Mouse (Mus musculus): ENCODE results near the gene Olfr193.
"Not testable (repeated sequence)": the region's sequence is repeated elsewhere in the genome, so short reads cannot be mapped to it uniquely, and the experiment has no call there.

The Olfr193 gene

DNA sequence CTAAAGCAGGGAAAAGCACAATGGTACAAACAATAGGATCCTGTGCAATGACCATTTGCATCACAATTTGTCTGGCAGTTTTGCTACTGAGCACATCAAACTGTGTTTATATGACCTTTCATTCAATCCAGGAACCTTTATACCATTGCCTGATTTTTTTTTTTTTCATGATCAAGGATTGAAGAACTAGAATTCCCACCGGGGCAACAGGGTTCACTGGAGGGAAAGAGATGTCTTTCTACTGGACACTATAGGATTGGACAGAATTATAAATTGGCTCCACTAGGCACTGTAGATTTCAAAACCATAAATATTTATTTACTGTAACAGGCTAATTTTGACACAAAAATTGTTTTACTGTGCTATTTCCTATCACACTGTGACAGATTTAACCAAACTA is at the start of gene Olfr193:
TSS of gene Olfr193 (minus strand) at position 101 of the 400 bp plus-strand sequence.
- DNase-seq = no peak

- DNase-seq = no peak
These were observed 40.3 kb upstream of the Olfr193 start for GRCm38 (mm10) chr16:59151996-59152395.

DNA sequence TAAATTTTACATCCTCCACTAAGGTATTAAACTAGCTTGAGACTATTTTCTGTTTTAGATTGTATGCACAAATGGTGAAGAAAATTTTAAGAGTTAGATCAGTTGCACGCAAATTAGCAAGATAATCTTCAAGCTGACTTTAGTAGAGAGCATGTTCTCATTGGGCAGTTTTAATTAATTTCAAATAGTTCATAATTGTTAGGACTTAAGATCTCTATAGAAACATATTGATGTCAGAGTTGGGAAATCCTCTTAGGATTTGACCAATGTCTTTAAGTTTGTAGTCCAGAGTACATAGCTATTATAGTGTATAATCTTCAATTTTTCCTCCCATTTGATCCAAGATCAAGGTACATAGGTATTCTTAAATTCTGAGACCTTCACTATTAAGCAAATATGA is 35.1 kb upstream of the Olfr193 start, which contains the start of gene Olfr195:
TSS of gene Olfr195 (plus strand) at position 301 of the 400 bp plus-strand sequence.
- DNase-seq = no peak

GRCm38 (mm10) chr16:59141105-59141504 is 29.4 kb upstream of the Olfr193 start:
- DNase-seq = no peak

- DNase-seq = no peak
These were observed 19.1 kb upstream of the Olfr193 start for GRCm38 (mm10) chr16:59130740-59131139.

DNA sequence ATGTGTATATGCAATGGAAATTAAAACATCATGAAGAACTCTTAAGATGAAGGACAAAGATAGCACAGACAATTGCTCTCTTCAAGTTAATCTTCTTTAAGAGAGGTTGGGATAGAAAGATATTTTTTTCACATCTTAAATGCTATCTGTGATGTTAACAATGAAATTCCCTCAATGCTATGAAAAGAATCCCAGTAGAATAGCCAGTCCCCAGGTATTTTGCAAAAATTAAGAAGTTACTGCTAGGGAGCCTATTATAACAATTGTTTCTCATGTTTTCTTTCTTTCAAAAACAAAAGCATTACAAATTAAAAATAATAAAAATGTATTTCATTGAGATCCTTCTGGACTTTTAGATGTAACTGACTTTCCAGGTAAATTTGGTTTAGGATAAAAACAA is 9.3 kb upstream of the Olfr193 start, which contains the start of gene Olfr194:
TSS of gene Olfr194 (minus strand) at position 101 of the 400 bp plus-strand sequence.
- DNase-seq = no peak

GRCm38 (mm10) chr16:59108522-59108921 is 3.2 kb downstream of the Olfr193 start:
- not testable (repeated sequence) for DNase-seq

DNA sequence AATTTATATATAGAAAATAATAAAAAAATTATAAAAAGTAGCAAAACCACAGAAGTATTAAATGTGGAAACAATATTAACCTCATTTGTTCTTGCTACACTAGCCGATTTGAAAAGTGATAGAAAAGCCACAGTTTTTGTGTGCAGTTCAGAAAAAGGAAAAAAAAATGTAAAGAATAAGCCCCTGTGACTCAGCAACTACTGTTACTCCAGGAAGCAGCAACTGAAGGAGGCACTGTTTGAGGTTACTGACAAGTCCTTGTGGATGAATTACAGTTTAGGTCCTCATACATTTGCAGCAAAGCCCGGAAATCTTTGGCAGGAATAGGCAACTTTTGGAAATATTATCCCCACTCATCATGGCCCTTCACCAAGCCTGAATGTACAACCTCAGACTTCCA is 6.4 kb downstream of the Olfr193 start:
- DNase-seq = no peak

DNA sequence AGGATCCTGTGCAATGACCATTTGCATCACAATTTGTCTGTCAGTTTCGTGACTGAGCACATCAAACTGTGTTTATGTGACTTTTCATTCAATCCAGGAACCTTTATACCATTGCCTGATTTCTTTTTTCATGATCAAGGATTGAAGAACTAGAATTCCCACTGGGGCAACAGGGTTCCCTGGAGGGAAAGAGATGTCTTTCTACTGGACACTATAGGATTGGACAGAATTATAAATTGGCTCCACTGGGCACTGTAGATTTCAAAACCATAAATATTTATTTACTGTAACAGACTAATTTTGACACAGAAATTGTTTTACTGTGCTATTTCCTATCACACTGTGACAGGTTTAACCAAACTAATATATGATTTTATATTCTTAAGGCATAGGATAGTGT is 22.0 kb downstream of the Olfr193 start, which contains the start of gene Olfr191:
TSS of gene Olfr191 (minus strand) at position 101 of the 400 bp plus-strand sequence.
- not testable (repeated sequence) for DNase-seq

DNA sequence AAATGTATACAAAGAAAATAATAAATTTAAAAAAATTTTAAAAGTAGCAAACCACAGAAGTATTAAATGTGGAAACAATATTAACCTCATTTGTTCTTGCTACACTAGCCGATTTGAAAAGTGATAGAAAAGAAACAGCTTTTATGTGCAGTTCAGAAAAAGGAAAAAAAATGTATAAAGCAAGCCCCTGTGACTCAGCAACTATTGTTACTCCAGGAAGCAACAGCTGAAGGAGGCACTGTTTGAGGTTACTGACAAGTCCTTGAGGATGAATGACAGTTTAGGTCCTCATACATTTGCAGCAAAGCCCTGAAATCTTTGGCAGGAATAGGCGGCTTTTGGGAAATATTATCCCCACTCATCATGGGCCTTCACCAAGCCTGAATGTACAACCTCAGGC is 30.6 kb downstream of the Olfr193 start:
- not testable (repeated sequence) for DNase-seq

DNA sequence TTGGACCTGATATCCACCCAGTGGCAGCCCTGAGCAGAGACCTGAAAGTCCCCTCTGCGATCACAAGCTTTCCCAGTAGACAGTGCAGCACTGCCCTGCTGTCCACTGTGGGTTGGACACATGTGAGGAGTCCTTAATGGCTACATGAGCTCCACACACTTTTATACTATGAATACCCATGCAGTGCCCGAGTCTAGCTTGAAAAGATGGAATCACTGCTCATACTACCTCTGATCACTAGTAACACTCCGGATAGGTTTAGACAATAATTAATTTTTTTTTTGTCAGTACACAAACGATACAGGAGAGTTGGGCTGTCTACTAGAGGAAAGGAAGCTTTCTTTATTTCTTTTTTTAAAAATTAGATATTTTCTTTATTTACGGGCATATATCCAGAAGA is 33.8 kb downstream of the Olfr193 start, which contains the start of gene Olfr190:
TSS of gene Olfr190 (minus strand) at position 101 of the 400 bp plus-strand sequence.
- no peak for DNase-seq

DNA sequence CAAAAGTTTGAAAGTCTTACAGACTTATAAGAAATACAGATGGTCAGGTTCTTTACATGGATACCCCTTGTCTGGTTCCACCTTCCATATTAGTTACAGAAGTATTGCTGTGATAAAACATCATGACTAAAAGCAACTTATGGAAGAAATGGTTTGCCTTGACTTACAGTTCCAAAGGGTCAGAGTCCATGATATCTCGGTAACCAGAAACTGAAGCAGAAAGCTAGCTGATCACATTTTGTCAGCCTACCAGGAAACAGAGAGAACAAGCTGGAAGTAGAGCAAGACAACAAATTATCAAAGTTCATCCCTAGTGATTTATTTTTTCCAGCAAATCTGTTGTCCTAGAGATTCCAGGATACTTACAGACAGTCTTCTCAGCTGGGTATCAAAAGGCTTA is 38.2 kb downstream of the Olfr193 start:
- DNase-seq = no peak

GRCm38 (mm10) chr16:59071755-59072154 is 39.9 kb downstream of the Olfr193 start:
- no peak for DNase-seq

GRCm38 (mm10) chr16:59062411-59062810 is 49.3 kb downstream of the Olfr193 start:
- DNase-seq = not testable (repeated sequence)
